Mouse (Mus musculus) forebrain, embryonic 16.5 days (tissue): ENCODE results near the gene Fbxo45. TPM values are rescaled to one million over a fixed set of nuclear protein-coding genes. Genes with fewer than 3 reads are reported as not detected.
"Not testable (repeated sequence)": the region's sequence is repeated elsewhere in the genome, so short reads cannot be mapped to it uniquely, and the experiment has no call there.

ENCODE experiments used
- ATAC-seq: fragments of 200-750 bp; cut with Nextera tagmentation; 2 replicates; pipeline ENCODE4 v1.8.0; 2017; ENCODE audit warnings: mild to moderate bottlenecking, moderate library complexity
- H3K27ac ChIP-seq: fragments of 300-500 bp; sonication (generic); 2 replicates; pipeline ENCODE4 v1.5.1; 2014; ENCODE audit warnings: low read length, control low read depth
- H3K27me3 ChIP-seq: fragments of 300-500 bp; sonication (generic); replicated peaks from 2 replicates; pipeline ENCODE4 v1.6.1; 2014; ENCODE audit warnings: low read length; ENCODE audit not compliant: control insufficient read depth, insufficient read depth
- H3K36me3 ChIP-seq: fragments of 300-500 bp; sonication (generic); 2 replicates; pipeline ENCODE4 v1.6.1; 2014; ENCODE audit not compliant: control insufficient read depth, insufficient read depth
- H3K4me1 ChIP-seq: fragments of 300-500 bp; sonication (generic); replicated peaks from 2 replicates; pipeline ENCODE4 v1.6.1; 2014; ENCODE audit warnings: low read length; ENCODE audit not compliant: control insufficient read depth, insufficient read depth
- H3K4me2 ChIP-seq: fragments of 300-500 bp; sonication (generic); 2 replicates; pipeline ENCODE4 v1.6.1; 2014; ENCODE audit warnings: mild to moderate bottlenecking, low read length, control low read depth
- H3K4me3 ChIP-seq: fragments of 300-500 bp; sonication (generic); replicated peaks from 2 replicates; pipeline ENCODE4 v1.5.1; 2014; ENCODE audit warnings: mild to moderate bottlenecking, low read length, control low read depth
- H3K9ac ChIP-seq: fragments of 300-500 bp; sonication (generic); replicated peaks from 2 replicates; pipeline ENCODE4 v1.6.1; 2014; ENCODE audit warnings: low read depth, low read length, control low read depth
- H3K9me3 ChIP-seq: fragments of 300-500 bp; sonication (generic); 2 replicates; pipeline ENCODE4 v1.6.1; 2016; ENCODE audit warnings: low read length; ENCODE audit not compliant: control insufficient read depth
- WGBS: fragments of 180-500 bp; shearing (Covaris S2); extraction: QIAGEN DNeasy Blood & Tissue Kit; methylation state at CpG from one replicate; pipeline ENCODE4 v1.1.7; 2014; 5-methylcytosine and 5-hydroxymethylcytosine counted together
- polyA plus RNA-seq: library from polyadenylated mRNA; unstranded; fragments of >200 nt; fragmentation: Nextera tagmentation; extraction: Ambion mirVana; gene quantifications from 2 replicates; pipeline ENCODE4 v1.2.1, GENCODE M21; 2015

Fbxo45 gene
- polyA plus RNA-seq, 1 experiment from 2014 or later, result 10.2 TPM

GRCm38 (mm10) chr16:32271291-32271690 lies 24.3 kb upstream of the Fbxo45 start, which contains the start of gene Smco1:
Gene Smco1, plus strand, starts transcription at chr16:32271468.
- H3K4me3 ChIP-seq, result no peak within 1 kb of the TSS
- WGBS, result 89% methylated on average over 11 of the region's 11 CpGs
- no peaks in the 10 kb centered on the region for H3K27me3 ChIP-seq
- ATAC-seq, result no peak
- H3K27ac ChIP-seq, result no peak within 1 kb of the TSS
- H3K9ac ChIP-seq, result no peak within 1 kb of the TSS
- H3K9me3 ChIP-seq, result no peaks in the 10 kb centered on the region
- no peak within 1 kb of the TSS for H3K4me2 ChIP-seq
- no peaks in the 10 kb centered on the region for H3K36me3 ChIP-seq
- H3K4me1 ChIP-seq, result no peaks in the 10 kb centered on the region

GRCm38 (mm10) chr16:32264225-32264624 lies 17.3 kb upstream of the Fbxo45 start:
- H3K9ac ChIP-seq, H3K27ac ChIP-seq, H3K4me1 ChIP-seq, H3K36me3 ChIP-seq, H3K4me2 ChIP-seq, H3K27me3 ChIP-seq, ATAC-seq, H3K4me3 ChIP-seq, H3K9me3 ChIP-seq: not testable (repeated sequence)
- WGBS, result 97% methylated on average over 2 of the region's 2 CpGs

GRCm38 (mm10) chr16:32246351-32246791 lies 587 bp downstream of the Fbxo45 start:
- Histone ChIP-seq H3K4me2 (peak overlapping the region; percentile 63), H3K9me3 (no peaks in the 10 kb centered on the region), H3K36me3 (no peaks in the 10 kb centered on the region), H3K9ac (peak overlapping the region; percentile 86), H3K4me1 (peaks cover 25% of the 10 kb centered on the region), H3K4me3 (peak overlapping the region; percentile 68), H3K27me3 (no peaks in the 10 kb centered on the region), H3K27ac (peak overlapping the region; percentile 89)
- no peak; the same call in 1 of the 2 replicates for ATAC-seq
- 0% methylated on average over 41 of the region's 41 CpGs for WGBS

- Histone ChIP-seq H3K36me3 (no peaks in the 10 kb centered on the region), H3K9ac (no peak overlapping the region), H3K4me1 (peaks cover 25% of the 10 kb centered on the region), H3K27ac (no peak overlapping the region), H3K4me2 (no peak overlapping the region), H3K9me3 (no peaks in the 10 kb centered on the region), H3K27me3 (no peaks in the 10 kb centered on the region), H3K4me3 (no peak overlapping the region)
- ATAC-seq, result no peak
- WGBS, result 94% methylated on average over 3 of the region's 3 CpGs
Measured at GRCm38 (mm10) chr16:32243901-32244300, 3.1 kb downstream of the Fbxo45 start.

GRCm38 (mm10) chr16:32239428-32240312 lies 7.3 kb downstream of the Fbxo45 start:
- peaks cover 8% of the 10 kb centered on the region for H3K36me3 ChIP-seq
- no peak overlapping the region for H3K27ac ChIP-seq
- no peaks in the 10 kb centered on the region for H3K9me3 ChIP-seq
- no peak overlapping the region for H3K4me3 ChIP-seq
- H3K4me1 ChIP-seq, result peaks cover 5% of the 10 kb centered on the region
- WGBS, result 91% methylated on average over 2 of the region's 2 CpGs
- no peaks in the 10 kb centered on the region for H3K27me3 ChIP-seq
- ATAC-seq, result no peak
- no peak overlapping the region for H3K4me2 ChIP-seq
- no peak overlapping the region for H3K9ac ChIP-seq

- 92% methylated on average over 19 of the region's 19 CpGs for WGBS
- Histone ChIP-seq H3K4me3 (no peak overlapping the region), H3K27ac (no peak overlapping the region), H3K36me3 (peaks cover 9% of the 10 kb centered on the region), H3K4me1 (no peaks in the 10 kb centered on the region), H3K4me2 (no peak overlapping the region), H3K9me3 (no peaks in the 10 kb centered on the region), H3K9ac (no peak overlapping the region), H3K27me3 (no peaks in the 10 kb centered on the region)
- no peak for ATAC-seq
Measured at GRCm38 (mm10) chr16:32237930-32238680, 8.9 kb downstream of the Fbxo45 start.

GRCm38 (mm10) chr16:32232050-32232449 lies 14.9 kb downstream of the Fbxo45 start:
- H3K9ac ChIP-seq, ATAC-seq, H3K4me3 ChIP-seq, H3K9me3 ChIP-seq, H3K4me2 ChIP-seq, H3K4me1 ChIP-seq, H3K27me3 ChIP-seq, H3K27ac ChIP-seq, H3K36me3 ChIP-seq: not testable (repeated sequence)
- 80% methylated on average over 3 of the region's 3 CpGs for WGBS

GRCm38 (mm10) chr16:32222399-32222798 lies 24.6 kb downstream of the Fbxo45 start:
- H3K4me3 ChIP-seq, result no peak overlapping the region
- no peak for ATAC-seq
- no peak overlapping the region for H3K4me2 ChIP-seq
- no peak overlapping the region for H3K9ac ChIP-seq
- no peaks in the 10 kb centered on the region for H3K9me3 ChIP-seq
- H3K27ac ChIP-seq, result no peak overlapping the region
- no peaks in the 10 kb centered on the region for H3K36me3 ChIP-seq
- H3K27me3 ChIP-seq, result no peaks in the 10 kb centered on the region
- no peaks in the 10 kb centered on the region for H3K4me1 ChIP-seq

- Histone ChIP-seq H3K9me3 (no peaks in the 10 kb centered on the region), H3K27me3 (no peaks in the 10 kb centered on the region), H3K4me2 (no peak overlapping the region), H3K36me3 (no peaks in the 10 kb centered on the region), H3K27ac (no peak overlapping the region), H3K9ac (no peak overlapping the region), H3K4me3 (no peak overlapping the region), H3K4me1 (no peaks in the 10 kb centered on the region)
- WGBS, result 77% methylated on average over 4 of the region's 4 CpGs
- ATAC-seq, result no peak
Measured at GRCm38 (mm10) chr16:32221803-32222202, 25.2 kb downstream of the Fbxo45 start.
